Mouse (Mus musculus): ENCODE results near the gene Rnf215. TPM values are rescaled to one million over a fixed set of nuclear protein-coding genes. Genes with fewer than 3 reads are reported as not detected.
A peak's percentile ranks its signal among the peaks of the same experiment; 100 is the strongest.

The Rnf215 gene
- polyA plus RNA-seq, 1 experiment from 2014 or later = 45.9 TPM

DNA sequence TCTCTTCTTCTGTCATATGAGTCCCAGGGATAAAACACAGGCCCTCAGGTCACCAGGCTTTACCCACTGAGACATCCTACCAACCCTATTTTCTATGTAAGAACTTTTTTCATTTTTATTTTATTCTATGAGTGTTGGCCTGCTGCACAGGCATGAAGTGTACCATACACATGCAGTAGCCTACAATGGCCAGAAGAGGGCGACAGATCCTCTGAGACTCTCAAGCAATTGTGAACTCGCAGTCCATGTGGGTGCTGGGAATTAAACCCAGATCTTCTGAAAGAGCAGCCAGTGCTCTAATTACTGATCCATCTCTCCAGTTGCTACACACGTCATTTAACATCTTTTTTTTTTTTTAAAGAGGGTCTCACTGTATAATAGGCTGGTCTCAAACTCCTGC is 1.6 kb upstream of the Rnf215 start:
- Histone ChIP-seq H3K4me3 (replicated peaks) (no peak overlapping the region), H3K9ac (replicated peaks) (no peak overlapping the region), H3K36me3 (peaks cover 15% of the 10 kb centered on the region), H3K4me2 (replicated peaks) (no peak overlapping the region), H3K27ac (no peak overlapping the region), H3K27me3 (no peaks in the 10 kb centered on the region), H3K9me3 (no peaks in the 10 kb centered on the region), H3K4me1 (replicated peaks) (peaks cover 28% of the 10 kb centered on the region)
- ATAC-seq = no peak
- WGBS = 54% methylated on average over 3 of the region's 3 CpGs

GRCm38 (mm10) chr11:4134400-4134799 is 602 bp upstream of the Rnf215 start:
- H3K9ac ChIP-seq (replicated peaks) = no peak overlapping the region

DNA sequence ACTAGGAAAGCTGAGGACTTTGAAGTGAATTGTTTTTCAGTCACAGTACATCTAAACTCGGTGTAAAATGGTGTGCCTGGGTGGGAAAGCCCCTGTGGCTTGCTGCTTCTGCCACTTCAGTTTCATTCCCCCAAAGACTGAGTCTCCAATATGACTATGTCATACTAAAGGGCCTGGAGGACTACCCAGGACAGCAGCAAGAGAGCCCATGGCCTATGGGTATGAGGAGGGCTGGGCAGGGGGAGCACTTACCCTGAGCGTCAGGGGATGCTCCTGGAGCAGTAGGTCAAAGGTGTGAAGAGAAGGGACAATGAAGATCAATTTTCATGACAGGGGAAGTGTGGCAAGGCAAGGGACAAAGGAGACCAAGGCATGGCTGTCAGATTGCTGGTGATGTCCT is 4.0 kb downstream of the Rnf215 start:
- Histone ChIP-seq H3K36me3 (peaks cover 70% of the 10 kb centered on the region), H3K9me3 (no peaks in the 10 kb centered on the region)

More at GRCm38 (mm10) chr11:4134400-4134799, 602 bp upstream of the Rnf215 start:
- Histone ChIP-seq H3K4me3 (replicated peaks) (peak overlapping the region; percentile 86), H3K27me3 (no peaks in the 10 kb centered on the region), H3K4me1 (replicated peaks) (peaks cover 31% of the 10 kb centered on the region), H3K27ac (no peak overlapping the region), H3K36me3 (peaks cover 25% of the 10 kb centered on the region), H3K9me3 (no peaks in the 10 kb centered on the region), H3K4me2 (replicated peaks) (peak overlapping the region; percentile 88)
- 58% methylated on average over 6 of the region's 6 CpGs for WGBS
- ATAC-seq = no peak

DNA sequence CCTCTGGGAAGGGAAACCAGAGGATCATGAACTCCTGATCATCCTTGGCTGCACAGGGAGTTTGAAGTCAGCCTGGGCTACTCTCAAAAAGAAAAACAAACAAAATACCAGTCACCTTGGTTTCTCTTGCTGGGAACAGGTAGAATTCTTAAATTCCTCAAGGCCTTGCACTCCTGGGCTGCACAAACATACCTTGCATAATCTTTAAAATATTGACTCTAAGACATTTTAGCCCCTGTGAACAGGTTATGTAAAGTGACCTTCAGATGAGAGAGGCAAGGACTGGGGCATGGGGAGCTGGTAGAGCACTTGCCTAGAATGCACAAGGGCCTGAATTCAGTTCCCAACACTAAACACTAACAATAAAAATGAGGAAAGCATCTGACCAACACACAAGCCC is 6.5 kb downstream of the Rnf215 start:
- Histone ChIP-seq H3K4me2 (replicated peaks) (no peak overlapping the region), H3K9ac (replicated peaks) (no peak overlapping the region), H3K36me3 (peaks cover 77% of the 10 kb centered on the region), H3K4me3 (replicated peaks) (no peak overlapping the region), H3K4me1 (replicated peaks) (peaks cover 17% of the 10 kb centered on the region), H3K27ac (no peak overlapping the region), H3K9me3 (no peaks in the 10 kb centered on the region), H3K27me3 (no peaks in the 10 kb centered on the region)
- ATAC-seq = no peak

More for the DNA sequence above, 4.0 kb downstream of the Rnf215 start:
- H3K4me1 ChIP-seq (replicated peaks) = peaks cover 28% of the 10 kb centered on the region
- H3K4me2 ChIP-seq (replicated peaks) = no peak overlapping the region
- no peak for ATAC-seq
- WGBS = 67% methylated on average over 2 of the region's 2 CpGs
- no peak overlapping the region for H3K27ac ChIP-seq
- no peaks in the 10 kb centered on the region for H3K27me3 ChIP-seq
- H3K4me3 ChIP-seq (replicated peaks) = no peak overlapping the region
- H3K9ac ChIP-seq (replicated peaks) = no peak overlapping the region

DNA sequence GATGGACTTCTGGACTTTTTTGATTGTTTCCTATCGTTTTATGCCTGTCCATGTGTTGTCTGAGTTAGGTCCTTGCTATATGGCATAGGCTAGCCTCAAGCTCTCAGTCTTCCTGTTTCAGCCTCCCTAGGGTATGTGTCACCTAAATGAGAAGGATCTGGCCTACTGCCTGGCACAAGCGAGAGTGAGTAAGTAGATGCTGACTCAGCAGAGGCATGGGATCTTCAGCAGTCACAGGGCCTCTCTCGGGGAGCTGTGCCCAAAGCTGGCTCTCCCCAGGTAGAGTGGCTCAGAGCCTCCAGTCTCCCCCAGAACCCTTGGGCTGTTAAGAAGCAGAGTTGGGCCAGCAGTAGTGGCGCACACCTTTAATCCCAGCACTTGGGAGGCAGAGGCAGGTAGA is 7.3 kb downstream of the Rnf215 start:
- ATAC-seq = no peak
- no peaks in the 10 kb centered on the region for H3K9me3 ChIP-seq
- no peak overlapping the region for H3K9ac ChIP-seq (replicated peaks)
- peaks cover 9% of the 10 kb centered on the region for H3K4me1 ChIP-seq (replicated peaks)
- H3K4me2 ChIP-seq (replicated peaks) = no peak overlapping the region
- WGBS = 90% methylated on average over 4 of the region's 4 CpGs
- no peak overlapping the region for H3K4me3 ChIP-seq (replicated peaks)
- peaks cover 71% of the 10 kb centered on the region for H3K36me3 ChIP-seq
- H3K27me3 ChIP-seq = no peaks in the 10 kb centered on the region
- H3K27ac ChIP-seq = no peak overlapping the region

- no peaks in the 10 kb centered on the region for H3K9me3 ChIP-seq
- H3K27ac ChIP-seq = no peak overlapping the region
- H3K36me3 ChIP-seq = peaks cover 67% of the 10 kb centered on the region
- no peak for ATAC-seq
- H3K27me3 ChIP-seq = no peaks in the 10 kb centered on the region
- H3K4me1 ChIP-seq (replicated peaks) = peaks cover 2% of the 10 kb centered on the region; the same call in 1 of the 2 replicates
- H3K4me3 ChIP-seq (replicated peaks) = no peak overlapping the region
- WGBS = 91% methylated on average over 21 of the region's 21 CpGs
- H3K9ac ChIP-seq (replicated peaks) = no peak overlapping the region
- no peak overlapping the region for H3K4me2 ChIP-seq (replicated peaks)
These were observed 8.5 kb downstream of the Rnf215 start for GRCm38 (mm10) chr11:4143281-4144062.

DNA sequence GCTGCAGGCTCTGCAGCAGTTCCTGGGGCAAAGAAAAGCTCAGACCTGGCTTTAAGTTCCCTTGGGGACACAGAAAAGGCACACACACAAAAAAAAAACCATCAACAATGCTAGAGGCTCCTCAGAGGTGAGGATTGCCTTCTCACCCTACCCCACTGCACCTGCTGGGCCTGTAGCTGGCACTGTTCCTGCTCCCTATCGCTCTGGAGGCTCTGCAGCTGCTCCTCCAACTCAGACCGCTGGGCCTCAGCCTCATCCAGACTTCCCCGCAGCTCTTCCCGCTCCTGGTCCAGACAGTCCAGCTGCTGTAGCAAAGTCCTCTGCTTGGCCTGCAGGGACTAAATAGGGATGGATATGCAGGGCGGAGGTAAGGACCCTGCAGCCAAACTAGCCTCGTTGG is 11.4 kb downstream of the Rnf215 start:
- ATAC-seq = no peak
- WGBS = 78% methylated on average over 6 of the region's 6 CpGs
- H3K36me3 ChIP-seq = peaks cover 42% of the 10 kb centered on the region
- no peaks in the 10 kb centered on the region for H3K9me3 ChIP-seq
- H3K4me3 ChIP-seq (replicated peaks) = no peak overlapping the region
- H3K4me1 ChIP-seq (replicated peaks) = no peaks in the 10 kb centered on the region
- no peak overlapping the region for H3K27ac ChIP-seq
- no peaks in the 10 kb centered on the region for H3K27me3 ChIP-seq
- H3K4me2 ChIP-seq (replicated peaks) = no peak overlapping the region
- H3K9ac ChIP-seq (replicated peaks) = no peak overlapping the region

DNA sequence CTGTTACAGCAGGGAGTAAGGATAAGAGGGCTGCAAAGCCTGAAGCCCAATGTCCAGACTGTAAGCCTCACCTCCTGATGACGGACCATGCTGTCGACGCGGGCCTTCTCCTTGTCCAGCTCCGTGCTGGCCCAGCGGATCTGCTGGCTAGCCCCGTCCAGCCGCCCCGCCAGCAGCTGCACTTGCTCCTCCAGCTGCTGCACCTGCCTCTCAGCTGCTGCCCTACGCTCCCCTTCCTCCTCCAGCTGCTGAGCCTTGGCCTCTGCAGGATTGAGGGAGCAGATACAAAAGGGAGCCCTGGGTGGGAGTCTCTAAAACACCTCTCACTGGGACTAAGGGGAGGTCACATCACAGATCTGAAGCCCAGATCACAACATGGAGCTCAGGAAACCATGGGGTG is 12.1 kb downstream of the Rnf215 start:
- Histone ChIP-seq H3K27me3 (no peaks in the 10 kb centered on the region), H3K27ac (no peak overlapping the region), H3K9ac (replicated peaks) (no peak overlapping the region), H3K4me3 (replicated peaks) (no peak overlapping the region), H3K4me2 (replicated peaks) (no peak overlapping the region), H3K4me1 (replicated peaks) (no peaks in the 10 kb centered on the region), H3K9me3 (no peaks in the 10 kb centered on the region), H3K36me3 (peaks cover 39% of the 10 kb centered on the region)
- 80% methylated on average over 10 of the region's 10 CpGs for WGBS
- ATAC-seq = no peak

DNA sequence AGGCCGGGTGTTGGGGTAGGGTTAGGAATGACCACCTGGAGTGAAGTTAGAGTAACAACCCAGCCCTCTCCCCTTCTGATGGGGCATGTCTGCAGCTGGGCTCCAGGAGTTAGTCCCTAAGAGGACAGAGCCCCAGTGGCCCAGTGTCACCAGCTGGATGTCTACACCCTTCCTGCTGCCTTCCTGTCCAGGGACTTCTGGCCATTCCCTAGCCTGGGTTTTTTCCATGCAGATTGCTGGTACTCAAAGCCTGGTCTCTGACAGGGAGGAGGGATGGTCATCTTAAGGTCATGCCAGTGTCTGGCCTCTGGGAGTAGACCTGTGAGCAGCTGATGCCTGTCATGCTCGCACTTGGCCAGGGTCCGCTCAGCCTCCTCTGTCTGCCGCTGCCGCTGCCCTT is 13.1 kb downstream of the Rnf215 start:
- WGBS = 91% methylated on average over 5 of the region's 5 CpGs
- no peak for ATAC-seq
- no peak overlapping the region for H3K9ac ChIP-seq (replicated peaks)

GRCm38 (mm10) chr11:4148536-4149156 is 13.6 kb downstream of the Rnf215 start:
- no peak for ATAC-seq
- no peaks in the 10 kb centered on the region for H3K27me3 ChIP-seq
- no peak overlapping the region for H3K4me3 ChIP-seq (replicated peaks)
- H3K9me3 ChIP-seq = no peaks in the 10 kb centered on the region
- no peak overlapping the region for H3K27ac ChIP-seq
- no peak overlapping the region for H3K4me2 ChIP-seq (replicated peaks)
- peaks cover 23% of the 10 kb centered on the region for H3K36me3 ChIP-seq
- WGBS = 89% methylated on average over 9 of the region's 9 CpGs
- H3K9ac ChIP-seq (replicated peaks) = no peak overlapping the region
- no peaks in the 10 kb centered on the region for H3K4me1 ChIP-seq (replicated peaks)

More for the DNA sequence above, 13.1 kb downstream of the Rnf215 start:
- no peaks in the 10 kb centered on the region for H3K9me3 ChIP-seq
- H3K4me2 ChIP-seq (replicated peaks) = no peak overlapping the region
- H3K4me3 ChIP-seq (replicated peaks) = no peak overlapping the region
- no peaks in the 10 kb centered on the region for H3K27me3 ChIP-seq
- no peak overlapping the region for H3K27ac ChIP-seq
- H3K4me1 ChIP-seq (replicated peaks) = no peaks in the 10 kb centered on the region
- peaks cover 29% of the 10 kb centered on the region for H3K36me3 ChIP-seq

GRCm38 (mm10) chr11:4149886-4150285 is 14.9 kb downstream of the Rnf215 start:
- H3K9me3 ChIP-seq = no peaks in the 10 kb centered on the region
- no peaks in the 10 kb centered on the region for H3K27me3 ChIP-seq
- no peak overlapping the region for H3K4me2 ChIP-seq (replicated peaks)
- H3K36me3 ChIP-seq = peaks cover 14% of the 10 kb centered on the region
- H3K9ac ChIP-seq (replicated peaks) = no peak overlapping the region
- H3K4me1 ChIP-seq (replicated peaks) = no peaks in the 10 kb centered on the region
- WGBS = 89% methylated on average over 6 of the region's 6 CpGs
- no peak for ATAC-seq
- no peak overlapping the region for H3K27ac ChIP-seq
- H3K4me3 ChIP-seq (replicated peaks) = no peak overlapping the region

GRCm38 (mm10) chr11:4153694-4154093 is 18.7 kb downstream of the Rnf215 start:
- no peak overlapping the region for H3K4me3 ChIP-seq (replicated peaks)
- WGBS = 94% methylated on average over 7 of the region's 7 CpGs

More at GRCm38 (mm10) chr11:4153694-4154093, 18.7 kb downstream of the Rnf215 start:
- no peaks in the 10 kb centered on the region for H3K9me3 ChIP-seq
- H3K9ac ChIP-seq (replicated peaks) = no peak overlapping the region
- H3K4me2 ChIP-seq (replicated peaks) = no peak overlapping the region
- H3K27me3 ChIP-seq = no peaks in the 10 kb centered on the region
- ATAC-seq = no peak
- H3K4me1 ChIP-seq (replicated peaks) = peaks cover 3% of the 10 kb centered on the region
- peaks cover 7% of the 10 kb centered on the region; the same call in 1 of the 2 replicates for H3K36me3 ChIP-seq
- no peak overlapping the region for H3K27ac ChIP-seq

Measured in midbrain, embryonic 13.5 days (tissue).